Mouse (Mus musculus): ENCODE data around the gene D130052B06Rik. TPM values are rescaled to one million over a fixed set of nuclear protein-coding genes. Genes with fewer than 3 reads are reported as not detected.

The D130052B06Rik gene
- polyA plus RNA-seq, 1 experiment from 2014 or later = not detected

- Histone ChIP-seq H3K9me3 (replicated peaks; ENCODE audit: control insufficient read depth, low read length) (no peaks in the 10 kb centered on the region), H3K36me3 (ENCODE audit: control insufficient read depth, insufficient read depth) (no peaks in the 10 kb centered on the region), H3K4me1 (ENCODE audit: control insufficient read depth, insufficient read depth, low read length) (no peaks in the 10 kb centered on the region), H3K4me2 (ENCODE audit: low read depth, low read length) (no peak overlapping the region), H3K27ac (ENCODE audit: low read length) (no peak overlapping the region), H3K9ac (ENCODE audit: low read length) (no peak overlapping the region), H3K4me3 (ENCODE audit: low read length) (no peak overlapping the region), H3K27me3 (ENCODE audit: control insufficient read depth, insufficient read depth, low read length) (no peaks in the 10 kb centered on the region)
- 84% methylated on average over 3 of the region's 3 CpGs for WGBS
- ATAC-seq (replicated peaks; ENCODE audit: extremely low read depth, insufficient read depth, low FRiP score) = no peak
These were observed 8.3 kb upstream of the D130052B06Rik start for GRCm38 (mm10) chr11:33590771-33591170.

GRCm38 (mm10) chr11:33592826-33593225, 6.3 kb upstream of the D130052B06Rik start:
- Histone ChIP-seq H3K27me3 (ENCODE audit: control insufficient read depth, insufficient read depth, low read length) (no peaks in the 10 kb centered on the region), H3K4me1 (ENCODE audit: control insufficient read depth, insufficient read depth, low read length) (no peaks in the 10 kb centered on the region), H3K4me3 (ENCODE audit: low read length) (no peak overlapping the region), H3K9me3 (replicated peaks; ENCODE audit: control insufficient read depth, low read length) (no peaks in the 10 kb centered on the region), H3K4me2 (ENCODE audit: low read depth, low read length) (no peak overlapping the region), H3K9ac (ENCODE audit: low read length) (no peak overlapping the region), H3K27ac (ENCODE audit: low read length) (no peak overlapping the region), H3K36me3 (ENCODE audit: control insufficient read depth, insufficient read depth) (no peaks in the 10 kb centered on the region)
- WGBS = 68% methylated on average over 4 of the region's 4 CpGs
- ATAC-seq (replicated peaks; ENCODE audit: extremely low read depth, insufficient read depth, low FRiP score) = no peak

GRCm38 (mm10) chr11:33596655-33597054, 2.4 kb upstream of the D130052B06Rik start:
- WGBS = 70% methylated on average over 4 of the region's 4 CpGs
- H3K9ac ChIP-seq (ENCODE audit: low read length) = no peak overlapping the region

GRCm38 (mm10) chr11:33603174-33603573, 4.1 kb downstream of the D130052B06Rik start:
- no peaks in the 10 kb centered on the region for H3K27me3 ChIP-seq (ENCODE audit: control insufficient read depth, insufficient read depth, low read length)
- no peak overlapping the region for H3K9ac ChIP-seq (ENCODE audit: low read length)
- no peak overlapping the region for H3K4me2 ChIP-seq (ENCODE audit: low read depth, low read length)
- H3K27ac ChIP-seq (ENCODE audit: low read length) = no peak overlapping the region
- no peaks in the 10 kb centered on the region for H3K9me3 ChIP-seq (replicated peaks; ENCODE audit: control insufficient read depth, low read length)
- 53% methylated on average over 2 of the region's 2 CpGs for WGBS
- no peaks in the 10 kb centered on the region for H3K4me1 ChIP-seq (ENCODE audit: control insufficient read depth, insufficient read depth, low read length)
- no peaks in the 10 kb centered on the region for H3K36me3 ChIP-seq (ENCODE audit: control insufficient read depth, insufficient read depth)
- H3K4me3 ChIP-seq (ENCODE audit: low read length) = no peak overlapping the region
- no peak for ATAC-seq (replicated peaks; ENCODE audit: extremely low read depth, insufficient read depth, low FRiP score)

More at GRCm38 (mm10) chr11:33596655-33597054, 2.4 kb upstream of the D130052B06Rik start:
- Histone ChIP-seq H3K36me3 (ENCODE audit: control insufficient read depth, insufficient read depth) (no peaks in the 10 kb centered on the region), H3K4me1 (ENCODE audit: control insufficient read depth, insufficient read depth, low read length) (no peaks in the 10 kb centered on the region), H3K4me3 (ENCODE audit: low read length) (no peak overlapping the region), H3K4me2 (ENCODE audit: low read depth, low read length) (no peak overlapping the region), H3K27ac (ENCODE audit: low read length) (no peak overlapping the region), H3K9me3 (replicated peaks; ENCODE audit: control insufficient read depth, low read length) (no peaks in the 10 kb centered on the region), H3K27me3 (ENCODE audit: control insufficient read depth, insufficient read depth, low read length) (no peaks in the 10 kb centered on the region)
- ATAC-seq (replicated peaks; ENCODE audit: extremely low read depth, insufficient read depth, low FRiP score) = no peak

- Histone ChIP-seq H3K4me1 (ENCODE audit: control insufficient read depth, insufficient read depth, low read length) (no peaks in the 10 kb centered on the region), H3K9me3 (replicated peaks; ENCODE audit: control insufficient read depth, low read length) (no peaks in the 10 kb centered on the region), H3K36me3 (ENCODE audit: control insufficient read depth, insufficient read depth) (no peaks in the 10 kb centered on the region), H3K27ac (ENCODE audit: low read length) (no peak overlapping the region), H3K4me3 (ENCODE audit: low read length) (no peak overlapping the region), H3K4me2 (ENCODE audit: low read depth, low read length) (no peak overlapping the region), H3K27me3 (ENCODE audit: control insufficient read depth, insufficient read depth, low read length) (no peaks in the 10 kb centered on the region), H3K9ac (ENCODE audit: low read length) (no peak overlapping the region)
- WGBS = 17% methylated on average over 3 of the region's 3 CpGs
- no peak for ATAC-seq (replicated peaks; ENCODE audit: extremely low read depth, insufficient read depth, low FRiP score)
These were observed 8.7 kb downstream of the D130052B06Rik start for GRCm38 (mm10) chr11:33607784-33608183.

- Histone ChIP-seq H3K4me1 (ENCODE audit: control insufficient read depth, insufficient read depth, low read length) (no peaks in the 10 kb centered on the region), H3K9ac (ENCODE audit: low read length) (no peak overlapping the region), H3K27me3 (ENCODE audit: control insufficient read depth, insufficient read depth, low read length) (no peaks in the 10 kb centered on the region; the same call in 1 of the 2 replicates), H3K36me3 (ENCODE audit: control insufficient read depth, insufficient read depth) (no peaks in the 10 kb centered on the region), H3K4me2 (ENCODE audit: low read depth, low read length) (no peak overlapping the region), H3K27ac (ENCODE audit: low read length) (no peak overlapping the region), H3K4me3 (ENCODE audit: low read length) (no peak overlapping the region), H3K9me3 (replicated peaks; ENCODE audit: control insufficient read depth, low read length) (no peaks in the 10 kb centered on the region)
- no peak for ATAC-seq (replicated peaks; ENCODE audit: extremely low read depth, insufficient read depth, low FRiP score)
- WGBS = 7% methylated on average over 15 of the region's 15 CpGs
These were observed 15.1 kb downstream of the D130052B06Rik start for GRCm38 (mm10) chr11:33614218-33614617.

GRCm38 (mm10) chr11:33627136-33627742, 28.1 kb downstream of the D130052B06Rik start:
- Histone ChIP-seq H3K4me1 (ENCODE audit: control insufficient read depth, insufficient read depth, low read length) (no peaks in the 10 kb centered on the region), H3K9me3 (replicated peaks; ENCODE audit: control insufficient read depth, low read length) (no peaks in the 10 kb centered on the region), H3K27ac (ENCODE audit: low read length) (no peak overlapping the region), H3K4me2 (ENCODE audit: low read depth, low read length) (no peak overlapping the region), H3K27me3 (ENCODE audit: control insufficient read depth, insufficient read depth, low read length) (no peaks in the 10 kb centered on the region), H3K9ac (ENCODE audit: low read length) (no peak overlapping the region), H3K4me3 (ENCODE audit: low read length) (no peak overlapping the region), H3K36me3 (ENCODE audit: control insufficient read depth, insufficient read depth) (no peaks in the 10 kb centered on the region)
- no peak for ATAC-seq (replicated peaks; ENCODE audit: extremely low read depth, insufficient read depth, low FRiP score)
- 79% methylated on average over 4 of the region's 4 CpGs for WGBS

- Histone ChIP-seq H3K9me3 (replicated peaks; ENCODE audit: control insufficient read depth, low read length) (no peaks in the 10 kb centered on the region), H3K4me3 (ENCODE audit: low read length) (no peak overlapping the region), H3K4me2 (ENCODE audit: low read depth, low read length) (no peak overlapping the region), H3K27ac (ENCODE audit: low read length) (no peak overlapping the region), H3K9ac (ENCODE audit: low read length) (no peak overlapping the region), H3K4me1 (ENCODE audit: control insufficient read depth, insufficient read depth, low read length) (no peaks in the 10 kb centered on the region), H3K27me3 (ENCODE audit: control insufficient read depth, insufficient read depth, low read length) (no peaks in the 10 kb centered on the region), H3K36me3 (ENCODE audit: control insufficient read depth, insufficient read depth) (no peaks in the 10 kb centered on the region)
- no peak for ATAC-seq (replicated peaks; ENCODE audit: extremely low read depth, insufficient read depth, low FRiP score)
- WGBS = 81% methylated on average over 2 of the region's 2 CpGs
These were observed 38.0 kb downstream of the D130052B06Rik start for GRCm38 (mm10) chr11:33637107-33637506.

- H3K4me3 ChIP-seq (ENCODE audit: low read length) = no peak overlapping the region
- H3K9me3 ChIP-seq (replicated peaks; ENCODE audit: control insufficient read depth, low read length) = no peaks in the 10 kb centered on the region
- no peak for ATAC-seq (replicated peaks; ENCODE audit: extremely low read depth, insufficient read depth, low FRiP score)
- H3K9ac ChIP-seq (ENCODE audit: low read length) = no peak overlapping the region
- H3K27me3 ChIP-seq (ENCODE audit: control insufficient read depth, insufficient read depth, low read length) = no peaks in the 10 kb centered on the region
- no peaks in the 10 kb centered on the region for H3K36me3 ChIP-seq (ENCODE audit: control insufficient read depth, insufficient read depth)
- no peak overlapping the region for H3K4me2 ChIP-seq (ENCODE audit: low read depth, low read length)
- H3K4me1 ChIP-seq (ENCODE audit: control insufficient read depth, insufficient read depth, low read length) = no peaks in the 10 kb centered on the region
- 60% methylated on average over 2 of the region's 2 CpGs for WGBS
- no peak overlapping the region for H3K27ac ChIP-seq (ENCODE audit: low read length)
These were observed 50.3 kb downstream of the D130052B06Rik start for GRCm38 (mm10) chr11:33649358-33649757.

Data from heart, embryonic 16.5 days (tissue).